Mouse (Mus musculus) liver, embryonic 13.5 days (tissue): ENCODE results near the gene Pif1. TPM values are rescaled to one million over a fixed set of nuclear protein-coding genes. Genes with fewer than 3 reads are reported as not detected.
A peak's percentile ranks its signal among the peaks of the same experiment; 100 is the strongest.

Source experiments
- ATAC-seq: fragments of 200-750 bp; cut with Nextera tagmentation; 2 replicates; pipeline ENCODE4 v1.8.0; 2017; ENCODE audit warnings: low read depth, mild to moderate bottlenecking, moderate number of reproducible peaks, moderate library complexity
- DNase-seq: peaks from one replicate; pipeline ENCODE4 v3.0.0; 2022
- H3K27ac ChIP-seq: fragments of 300-500 bp; sonication (generic); 2 replicates; pipeline ENCODE4 v1.5.1; 2015; ENCODE audit warnings: moderate library complexity, mild to moderate bottlenecking, inconsistent platforms
- H3K27me3 ChIP-seq: fragments of 300-500 bp; sonication (generic); 2 replicates; pipeline ENCODE4 v1.6.1; 2015; ENCODE audit warnings: mild to moderate bottlenecking, inconsistent platforms
- H3K36me3 ChIP-seq: fragments of 300-500 bp; sonication (generic); 2 replicates; pipeline ENCODE4 v1.6.1; 2015; ENCODE audit warnings: mild to moderate bottlenecking, inconsistent platforms
- H3K4me1 ChIP-seq: fragments of 300-500 bp; sonication (generic); replicated peaks from 2 replicates; pipeline ENCODE4 v1.6.1; 2015; ENCODE audit warnings: inconsistent platforms
- H3K4me2 ChIP-seq: fragments of 300-500 bp; sonication (generic); 2 replicates; pipeline ENCODE4 v1.6.1; 2015; ENCODE audit warnings: inconsistent platforms, mild to moderate bottlenecking, moderate library complexity
- H3K4me3 ChIP-seq: fragments of 300-500 bp; sonication (generic); replicated peaks from 2 replicates; pipeline ENCODE4 v1.5.1; 2015; ENCODE audit warnings: mild to moderate bottlenecking, inconsistent platforms
- H3K9ac ChIP-seq: fragments of 300-500 bp; sonication (generic); 2 replicates; pipeline ENCODE4 v1.6.1; 2015; ENCODE audit warnings: mild to moderate bottlenecking, inconsistent platforms
- H3K9me3 ChIP-seq: fragments of 300-500 bp; sonication (generic); replicated peaks from 2 replicates; pipeline ENCODE4 v1.6.1; 2016; ENCODE audit warnings: inconsistent platforms
- WGBS: fragments of 180-500 bp; shearing (Covaris S2); methylation state at CpG from one replicate; pipeline ENCODE4 v1.1.7; 2015; ENCODE audit not compliant: insufficient replicate concordance; 5-methylcytosine and 5-hydroxymethylcytosine counted together
- polyA plus RNA-seq: library from polyadenylated mRNA; unstranded; fragments of >200 nt; fragmentation: Nextera tagmentation; extraction: Ambion mirVana; gene quantifications from 2 replicates; pipeline ENCODE4 v1.2.1, GENCODE M21; 2015

The Pif1 gene
- polyA plus RNA-seq, 1 experiment from 2014 or later, result 11.0 TPM

DNA sequence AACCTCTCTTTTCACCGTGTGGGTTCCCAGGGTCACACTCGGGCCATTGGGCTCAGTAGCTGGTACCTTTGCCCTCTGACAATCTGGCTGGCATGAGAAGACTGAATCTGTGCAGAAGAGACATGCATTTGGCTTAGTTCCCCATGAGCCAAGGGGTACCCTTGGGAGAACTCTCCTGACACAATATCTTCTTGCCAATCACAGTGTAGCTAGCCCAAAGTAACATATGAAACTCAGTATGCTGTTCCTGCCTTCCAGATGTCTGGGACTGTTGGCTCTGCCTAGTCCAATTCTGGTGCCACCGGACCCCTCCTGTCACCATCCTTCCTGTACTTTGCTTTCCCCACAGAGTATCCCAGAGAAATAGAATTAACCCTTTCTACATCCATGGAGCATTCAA is 37.8 kb upstream of the Pif1 start:
- Histone ChIP-seq H3K4me1 (peaks cover 93% of the 10 kb centered on the region), H3K4me3 (no peak overlapping the region), H3K36me3 (peaks cover 23% of the 10 kb centered on the region), H3K27me3 (no peaks in the 10 kb centered on the region), H3K27ac (no peak overlapping the region; the same call in 1 of the 2 replicates), H3K4me2 (no peak overlapping the region), H3K9me3 (no peaks in the 10 kb centered on the region), H3K9ac (no peak overlapping the region)
- DNase-seq (no peak), ATAC-seq (no peak)
- WGBS, result 80% methylated on average over 3 of the region's 3 CpGs

GRCm38 (mm10) chr9:65549643-65550042 is 37.3 kb upstream of the Pif1 start:
- DNase-seq, result no peak
- H3K36me3 ChIP-seq, result peaks cover 28% of the 10 kb centered on the region
- H3K9me3 ChIP-seq, result no peaks in the 10 kb centered on the region
- 41% methylated on average over 5 of the region's 5 CpGs for WGBS
- no peak overlapping the region for H3K4me2 ChIP-seq
- peak overlapping the region; percentile 99; the same call in 1 of the 2 replicates for H3K27ac ChIP-seq
- H3K27me3 ChIP-seq, result no peaks in the 10 kb centered on the region
- peaks cover 98% of the 10 kb centered on the region for H3K4me1 ChIP-seq
- ATAC-seq, result no peak
- no peak overlapping the region for H3K4me3 ChIP-seq
- H3K9ac ChIP-seq, result no peak overlapping the region

- 0 out of 2 replicates have a peak overlapping the region, but pooled peaks have one; percentile 19 for H3K9ac ChIP-seq
- ATAC-seq, result no peak
These were observed 36.7 kb upstream of the Pif1 start for GRCm38 (mm10) chr9:65550079-65550831.

GRCm38 (mm10) chr9:65551035-65551434 is 35.9 kb upstream of the Pif1 start:
- no peak overlapping the region for H3K4me2 ChIP-seq
- WGBS, result 14% methylated on average over 5 of the region's 5 CpGs
- H3K36me3 ChIP-seq, result peaks cover 39% of the 10 kb centered on the region
- peak overlapping the region; percentile 19 for H3K9ac ChIP-seq
- H3K4me1 ChIP-seq, result peaks cover 98% of the 10 kb centered on the region
- no peaks in the 10 kb centered on the region for H3K9me3 ChIP-seq
- ATAC-seq, result peak; percentile 7; the same call in 1 of the 2 replicates
- H3K27me3 ChIP-seq, result no peaks in the 10 kb centered on the region
- no peak overlapping the region for H3K4me3 ChIP-seq
- no peak for DNase-seq
- H3K27ac ChIP-seq, result peak overlapping the region; percentile 99

More at GRCm38 (mm10) chr9:65550079-65550831, 36.7 kb upstream of the Pif1 start:
- Histone ChIP-seq H3K4me1 (peaks cover 98% of the 10 kb centered on the region), H3K4me3 (no peak overlapping the region), H3K36me3 (peaks cover 31% of the 10 kb centered on the region), H3K27me3 (no peaks in the 10 kb centered on the region), H3K4me2 (no peak overlapping the region), H3K27ac (peak overlapping the region; percentile 99), H3K9me3 (no peaks in the 10 kb centered on the region)
- WGBS, result 31% methylated on average over 7 of the region's 7 CpGs
- DNase-seq, result no peak

DNA sequence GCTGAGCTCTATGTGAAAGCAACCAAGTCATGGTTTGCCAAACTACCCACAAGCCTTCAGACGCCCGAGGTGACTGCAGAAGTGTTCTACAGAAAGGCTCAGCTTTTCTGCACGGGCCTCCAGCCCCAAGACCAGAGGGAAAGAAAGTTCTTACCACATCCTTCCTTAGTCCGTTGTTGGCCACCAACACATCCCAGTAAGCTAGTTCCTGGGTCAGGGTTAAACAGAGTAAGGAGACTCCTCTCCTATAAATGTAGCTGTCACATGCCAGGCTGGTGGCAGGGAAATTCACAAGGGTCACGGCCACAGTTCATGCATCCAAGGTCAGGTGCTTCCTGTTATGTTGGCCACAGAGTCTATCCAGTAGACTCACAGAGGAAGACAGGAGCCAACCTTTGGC is 34.8 kb upstream of the Pif1 start:
- DNase-seq (no peak), ATAC-seq (no peak)
- H3K36me3 ChIP-seq, result peaks cover 50% of the 10 kb centered on the region
- peaks cover 98% of the 10 kb centered on the region for H3K4me1 ChIP-seq
- no peak overlapping the region for H3K4me3 ChIP-seq
- no peaks in the 10 kb centered on the region for H3K27me3 ChIP-seq
- 0 out of 2 replicates have a peak overlapping the region, but pooled peaks have one; percentile 28 for H3K9ac ChIP-seq
- H3K27ac ChIP-seq, result peak overlapping the region; percentile 99
- no peak overlapping the region for H3K4me2 ChIP-seq
- no peaks in the 10 kb centered on the region for H3K9me3 ChIP-seq
- 40% methylated on average over 5 of the region's 5 CpGs for WGBS

DNA sequence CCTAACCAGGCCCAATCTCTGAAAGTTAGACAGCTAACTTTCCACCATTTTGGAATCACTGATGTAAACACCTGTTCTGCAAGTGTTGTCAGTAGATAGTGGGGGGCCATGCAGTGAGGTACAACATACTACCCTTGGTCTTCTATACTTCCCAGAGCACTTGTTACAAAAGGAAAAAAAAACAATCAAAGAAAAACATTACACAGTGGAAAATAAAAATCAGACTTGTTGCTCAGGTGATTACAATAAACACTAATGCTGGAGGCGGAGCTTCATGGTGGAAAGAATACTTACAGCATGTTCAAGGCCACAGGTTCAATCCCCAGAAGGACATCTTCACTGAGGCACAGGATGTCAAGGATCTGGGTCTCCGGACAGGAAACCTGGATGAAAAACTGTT is 34.2 kb upstream of the Pif1 start:
- Histone ChIP-seq H3K36me3 (peaks cover 56% of the 10 kb centered on the region), H3K27me3 (no peaks in the 10 kb centered on the region), H3K4me1 (peaks cover 98% of the 10 kb centered on the region), H3K4me2 (no peak overlapping the region), H3K27ac (peak overlapping the region; percentile 99), H3K9me3 (no peaks in the 10 kb centered on the region), H3K9ac (peak overlapping the region; percentile 80; the same call in 1 of the 2 replicates), H3K4me3 (no peak overlapping the region)
- ATAC-seq (no peak), DNase-seq (no peak)
- 90% methylated on average over 2 of the region's 2 CpGs for WGBS

DNA sequence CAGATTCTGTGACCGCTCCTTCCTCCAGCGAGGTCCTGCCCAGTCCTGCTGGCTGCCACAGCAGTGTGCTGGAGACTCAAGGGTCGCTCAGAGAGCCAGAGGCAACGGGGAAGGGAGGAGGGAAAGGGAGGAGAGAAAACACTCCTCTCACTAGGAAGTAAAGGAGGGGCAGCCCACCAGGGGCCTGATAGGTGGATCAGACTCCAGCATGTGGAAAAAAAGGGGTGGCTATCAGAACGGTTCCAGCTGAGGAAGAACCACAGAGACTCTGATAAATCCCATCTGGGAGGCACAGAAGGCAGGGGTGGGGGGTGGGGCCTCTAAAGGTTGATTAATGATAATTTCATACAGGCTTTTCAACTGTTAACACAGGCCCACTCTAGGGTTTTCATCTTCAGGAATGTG is 32.0 kb upstream of the Pif1 start:
- Histone ChIP-seq H3K4me1 (peaks cover 93% of the 10 kb centered on the region), H3K27ac (peak overlapping the region; percentile 99), H3K9ac (peak overlapping the region; percentile 80), H3K4me3 (peak overlapping the region; percentile 38), H3K36me3 (peaks cover 79% of the 10 kb centered on the region), H3K4me2 (peak overlapping the region; percentile 73), H3K9me3 (no peaks in the 10 kb centered on the region), H3K27me3 (no peaks in the 10 kb centered on the region)
- peak; percentile 93 for ATAC-seq
- 9% methylated on average over 5 of the region's 5 CpGs for WGBS
- peak; percentile 84 for DNase-seq

- H3K9ac ChIP-seq, result peak overlapping the region; percentile 80
- peak overlapping the region; percentile 38 for H3K4me3 ChIP-seq
- no peaks in the 10 kb centered on the region for H3K9me3 ChIP-seq
- peaks cover 93% of the 10 kb centered on the region for H3K4me1 ChIP-seq
- ATAC-seq (0 out of 2 replicates have a peak, but pooled peaks have one; percentile 6), DNase-seq (no peak)
- no peaks in the 10 kb centered on the region for H3K27me3 ChIP-seq
- peak overlapping the region; percentile 99 for H3K27ac ChIP-seq
- peaks cover 85% of the 10 kb centered on the region for H3K36me3 ChIP-seq
- peak overlapping the region; percentile 73 for H3K4me2 ChIP-seq
- WGBS, result 53% methylated on average over 4 of the region's 4 CpGs
These were observed 31.3 kb upstream of the Pif1 start for GRCm38 (mm10) chr9:65555621-65556020.

GRCm38 (mm10) chr9:65556349-65556748 is 30.6 kb upstream of the Pif1 start:
- ATAC-seq, result no peak
- H3K9ac ChIP-seq, result peak overlapping the region; percentile 80
- H3K27me3 ChIP-seq, result no peaks in the 10 kb centered on the region
- no peak for DNase-seq
- H3K4me3 ChIP-seq, result no peak overlapping the region
- H3K9me3 ChIP-seq, result no peaks in the 10 kb centered on the region
- H3K36me3 ChIP-seq, result peaks cover 92% of the 10 kb centered on the region
- H3K27ac ChIP-seq, result peak overlapping the region; percentile 99
- 86% methylated on average over 8 of the region's 8 CpGs for WGBS
- peaks cover 92% of the 10 kb centered on the region for H3K4me1 ChIP-seq
- 0 out of 2 replicates have a peak overlapping the region, but pooled peaks have one; percentile 73 for H3K4me2 ChIP-seq

- H3K9ac ChIP-seq, result peak overlapping the region; percentile 80
- WGBS, result 91% methylated on average over 5 of the region's 5 CpGs
- H3K9me3 ChIP-seq, result no peaks in the 10 kb centered on the region
- peaks cover 97% of the 10 kb centered on the region for H3K36me3 ChIP-seq
- ATAC-seq, result no peak
- H3K27me3 ChIP-seq, result no peaks in the 10 kb centered on the region
- H3K4me2 ChIP-seq, result no peak overlapping the region
- DNase-seq, result no peak
- H3K4me1 ChIP-seq, result peaks cover 92% of the 10 kb centered on the region
- no peak overlapping the region for H3K4me3 ChIP-seq
- H3K27ac ChIP-seq, result peak overlapping the region; percentile 99
These were observed 30.0 kb upstream of the Pif1 start for GRCm38 (mm10) chr9:65556979-65557378.

- Histone ChIP-seq H3K9ac (no peak overlapping the region), H3K27me3 (no peaks in the 10 kb centered on the region), H3K4me1 (peaks cover 92% of the 10 kb centered on the region), H3K36me3 (peaks cover 97% of the 10 kb centered on the region), H3K9me3 (no peaks in the 10 kb centered on the region), H3K27ac (peak overlapping the region; percentile 99), H3K4me2 (no peak overlapping the region), H3K4me3 (no peak overlapping the region)
- 96% methylated on average over 6 of the region's 6 CpGs for WGBS
- DNase-seq (no peak), ATAC-seq (no peak)
These were observed 28.2 kb upstream of the Pif1 start for GRCm38 (mm10) chr9:65558806-65559205.
